Mouse (Mus musculus) urinary bladder, adult 2 months (tissue): ENCODE measurements around the gene Vps25. TPM values are rescaled to one million over a fixed set of nuclear protein-coding genes. Genes with fewer than 3 reads are reported as not detected.

Experiments used
- DNase-seq: peaks from one replicate; pipeline ENCODE4 v3.0.0; 2022; ENCODE audit warnings: low spot score
- polyA plus RNA-seq: library from polyadenylated mRNA; depleted of rRNA; stranded (reverse); fragments of >200 nt; gene quantifications from 2 replicates; pipeline ENCODE4 v1.2.3, GENCODE M21; 2012; rRNA removed

Gene Vps25
- polyA plus RNA-seq, 1 experiment = 73.3 TPM

DNA sequence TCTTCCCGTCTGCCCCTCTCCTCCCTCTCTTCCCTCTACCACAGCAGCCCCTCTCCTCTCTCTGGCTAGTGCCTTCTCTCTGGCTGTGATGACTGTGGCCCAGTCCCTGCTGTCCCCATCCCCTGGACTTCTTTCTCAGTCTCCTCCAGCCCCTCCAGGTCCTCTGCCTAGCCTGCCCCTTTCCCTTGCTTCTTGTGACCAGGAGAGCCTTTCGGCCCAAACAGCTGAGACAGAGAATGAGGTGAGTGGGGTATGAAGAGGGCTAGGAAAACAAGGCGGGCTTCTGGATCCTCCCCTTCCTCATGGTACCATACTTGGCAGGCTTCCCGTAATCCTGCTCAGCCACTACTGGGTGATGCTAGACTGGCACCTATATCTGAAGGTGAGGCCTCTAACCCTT lies 21.8 kb downstream of the Vps25 start:
- no peak for DNase-seq

DNA sequence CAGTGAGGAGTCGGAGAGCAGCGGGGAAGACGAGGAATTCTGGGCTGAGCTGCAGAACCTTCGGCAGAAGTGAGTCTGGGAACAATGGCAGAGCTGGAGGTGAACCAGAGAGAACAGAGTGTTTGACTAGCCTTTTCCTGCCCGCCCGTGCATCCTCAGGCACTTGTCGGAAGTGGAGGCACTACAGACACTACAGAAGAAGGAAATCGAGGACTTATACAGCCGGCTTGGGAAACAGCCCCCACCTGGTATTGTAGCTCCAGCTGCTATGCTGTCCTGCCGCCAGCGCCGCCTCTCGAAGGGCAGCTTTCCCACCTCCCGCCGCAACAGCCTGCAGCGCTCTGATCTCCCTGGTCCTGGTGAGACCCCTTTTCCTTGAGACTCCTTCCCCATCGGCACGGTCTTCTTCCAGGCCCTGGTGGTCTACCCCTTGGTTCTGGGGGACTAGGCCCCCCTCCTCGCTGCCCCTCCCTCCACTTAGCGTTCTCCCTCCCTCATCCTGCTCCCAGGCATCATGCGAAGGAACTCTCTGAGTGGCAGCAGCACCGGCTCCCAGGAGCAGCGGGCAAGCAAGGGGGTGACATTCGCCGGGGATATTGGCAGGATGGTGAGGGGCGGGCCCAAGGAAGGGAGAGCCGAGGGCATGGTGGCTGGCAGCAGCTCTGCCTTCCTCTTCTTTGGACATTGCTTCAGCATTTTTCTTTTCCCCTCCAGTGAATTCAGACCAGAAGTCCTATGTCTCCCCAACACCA lies 23.0 kb downstream of the Vps25 start:
- DNase-seq = no peak

DNA sequence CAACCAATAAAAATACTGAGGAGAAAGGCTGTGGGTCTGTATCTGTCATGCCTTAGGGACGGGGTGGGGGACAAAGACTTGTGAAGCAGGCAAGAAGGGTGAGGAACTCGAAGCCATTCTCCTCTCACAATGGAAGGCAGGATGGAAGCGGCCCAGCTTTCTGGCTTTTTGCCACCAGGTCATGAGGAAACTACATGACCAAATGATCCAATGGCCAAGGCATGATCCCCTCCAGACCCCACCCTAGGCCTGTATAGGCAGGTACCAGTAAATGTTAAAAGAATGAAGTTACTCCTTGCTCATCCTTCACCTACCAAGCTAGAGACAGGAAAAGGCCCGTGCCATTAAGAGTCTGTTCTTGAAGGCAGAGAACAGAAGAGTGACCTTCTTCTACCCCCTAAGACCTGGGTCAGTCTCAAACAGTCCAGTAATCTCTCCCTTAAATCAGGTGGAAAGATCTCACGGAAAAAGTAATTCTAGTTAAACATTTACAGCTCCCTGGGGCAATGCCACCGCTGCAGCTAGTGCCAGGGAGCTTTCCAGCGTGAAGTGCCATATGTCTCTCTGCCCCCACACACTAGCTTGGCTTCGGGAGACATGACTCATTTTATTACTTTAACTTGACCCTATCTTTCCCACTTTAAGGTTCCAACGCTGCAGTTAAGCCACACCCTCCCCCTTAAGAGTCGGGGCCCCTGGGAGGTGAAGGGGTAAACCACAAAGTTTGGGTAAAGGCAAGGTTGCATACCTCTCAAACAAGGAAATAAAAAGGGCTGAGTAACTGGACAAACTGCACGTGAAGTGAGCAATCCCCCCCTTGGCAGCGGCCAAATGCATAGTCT lies 24.1 kb downstream of the Vps25 start:
- no peak for DNase-seq

DNA sequence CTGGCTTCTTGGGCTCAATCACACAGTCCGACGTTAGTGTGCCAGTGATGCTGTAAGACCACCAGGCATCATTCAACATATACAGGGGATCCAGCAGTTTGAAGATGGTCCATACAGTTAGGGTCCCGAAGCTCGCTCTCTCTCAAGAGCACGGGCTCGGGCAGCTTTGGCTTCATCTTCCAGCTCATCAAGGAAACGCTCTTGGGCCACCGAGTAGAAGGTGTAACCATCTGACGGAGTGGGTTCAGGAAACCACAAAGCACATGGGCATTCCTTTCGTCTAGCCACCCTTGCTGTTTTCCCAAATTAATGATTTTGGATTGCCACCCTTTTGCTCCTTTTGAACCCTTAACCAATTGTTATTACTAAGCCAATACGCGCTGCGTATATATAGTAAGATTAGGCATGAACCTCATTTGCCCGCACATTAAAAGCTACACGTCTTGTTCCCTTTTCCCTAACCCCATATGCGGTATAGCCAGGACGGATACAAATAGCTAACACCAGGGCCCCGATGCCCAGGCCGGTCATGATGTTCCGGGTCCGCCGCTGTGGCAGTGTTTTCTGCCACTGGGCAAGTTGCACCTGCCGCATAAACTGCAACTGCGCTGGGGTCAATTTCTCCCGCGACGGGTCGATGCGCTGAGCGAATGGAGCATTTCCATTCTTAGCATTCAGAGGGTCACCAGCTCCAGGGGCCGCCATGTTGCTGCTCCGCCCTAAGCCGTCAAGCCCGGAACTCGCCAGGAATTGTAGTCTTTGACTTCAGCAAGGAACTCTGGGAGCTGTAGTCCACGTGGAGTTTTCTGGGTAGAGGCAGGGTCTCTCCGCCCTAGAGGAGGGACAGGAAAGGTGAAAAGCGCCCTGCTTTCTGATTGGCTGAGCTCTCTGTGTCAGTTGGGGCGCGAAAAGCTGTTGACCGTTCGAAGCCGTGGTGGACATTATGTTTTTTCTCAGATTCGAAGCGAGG lies 25.0 kb downstream of the Vps25 start, which contains the start of the genes Cntd1 and Coa3:
Cntd1 (plus strand) TSS at position 790 of the 970 bp plus-strand sequence.
Coa3 (minus strand) TSS at position 892 of the 970 bp plus-strand sequence.
- peak; percentile 66 for DNase-seq

DNA sequence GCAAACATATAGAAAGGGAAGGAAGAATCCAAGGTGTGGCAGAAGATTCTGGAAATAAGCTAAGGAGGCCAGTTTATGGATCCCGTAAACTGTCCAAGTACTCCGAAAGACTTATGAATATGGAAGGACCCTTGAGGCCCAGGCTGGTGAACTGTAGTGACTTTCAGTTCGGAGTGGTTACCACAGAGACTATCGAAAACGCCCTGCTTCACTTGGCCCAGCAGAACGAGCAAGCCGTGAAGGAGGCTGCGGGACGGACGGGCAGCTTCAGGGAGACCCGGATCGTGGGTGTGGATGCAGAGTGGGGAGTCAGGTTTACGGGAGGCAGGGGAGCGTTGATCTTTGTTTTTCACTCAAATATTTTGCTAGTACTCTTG lies 25.7 kb downstream of the Vps25 start:
- no peak for DNase-seq

DNA sequence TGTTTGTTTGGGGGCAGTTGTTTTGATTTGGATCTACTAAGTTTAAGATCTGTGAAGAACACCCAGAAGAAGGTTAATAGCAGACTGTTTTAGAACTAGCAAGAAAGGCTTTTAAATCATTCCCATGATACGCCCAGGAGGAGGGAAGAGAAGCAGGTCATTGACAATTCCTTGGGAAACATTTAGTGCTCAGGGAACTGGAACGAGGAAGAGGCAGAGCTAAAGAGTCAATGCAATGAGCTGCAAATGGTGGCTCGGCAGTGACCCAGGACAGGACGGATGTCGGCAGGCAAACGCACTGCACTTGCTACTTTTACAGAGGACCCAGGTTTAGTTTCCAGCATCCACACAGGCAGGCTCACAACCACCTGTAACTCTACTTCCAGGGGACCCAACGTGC lies 27.3 kb downstream of the Vps25 start:
- no peak for DNase-seq

DNA sequence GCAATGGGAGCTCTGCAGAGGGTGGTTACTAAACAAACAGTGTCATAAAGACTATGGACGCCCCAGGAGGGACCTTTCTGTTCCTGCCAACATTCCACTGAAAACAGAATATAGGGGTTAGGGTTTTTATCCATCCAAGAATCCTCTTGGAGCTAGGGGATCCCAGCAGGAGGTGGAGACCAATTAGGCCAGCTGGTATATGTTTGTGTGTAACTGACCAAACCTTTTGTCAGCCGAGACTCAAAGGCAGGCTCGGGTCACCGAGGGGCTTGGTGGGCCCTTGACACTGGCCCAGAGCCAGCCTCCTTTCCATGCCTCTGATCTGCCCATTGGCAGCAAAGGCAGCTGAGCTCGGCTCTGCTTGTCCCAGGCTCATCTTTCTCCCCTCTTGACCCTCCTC lies 29.4 kb downstream of the Vps25 start:
- no peak for DNase-seq

DNA sequence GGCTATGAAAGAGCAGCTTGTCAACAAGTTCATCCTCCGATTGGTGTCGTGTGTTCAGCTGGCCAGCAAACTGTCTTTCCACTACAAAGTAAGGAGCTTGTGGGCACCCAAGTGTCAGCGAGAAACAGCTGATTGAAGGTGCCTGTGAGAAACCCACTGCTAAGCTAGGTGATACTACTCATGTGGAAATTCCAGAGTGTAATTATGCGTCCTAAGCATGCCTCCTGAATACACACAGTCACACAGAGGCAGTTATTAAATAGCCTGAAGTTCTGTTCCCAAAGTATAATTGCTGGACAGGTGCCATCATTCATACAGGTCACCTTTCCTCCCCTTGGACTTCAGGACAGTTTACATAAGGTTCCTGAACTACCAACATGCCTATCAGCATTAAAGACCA lies 30.3 kb downstream of the Vps25 start:
- no peak for DNase-seq

DNA sequence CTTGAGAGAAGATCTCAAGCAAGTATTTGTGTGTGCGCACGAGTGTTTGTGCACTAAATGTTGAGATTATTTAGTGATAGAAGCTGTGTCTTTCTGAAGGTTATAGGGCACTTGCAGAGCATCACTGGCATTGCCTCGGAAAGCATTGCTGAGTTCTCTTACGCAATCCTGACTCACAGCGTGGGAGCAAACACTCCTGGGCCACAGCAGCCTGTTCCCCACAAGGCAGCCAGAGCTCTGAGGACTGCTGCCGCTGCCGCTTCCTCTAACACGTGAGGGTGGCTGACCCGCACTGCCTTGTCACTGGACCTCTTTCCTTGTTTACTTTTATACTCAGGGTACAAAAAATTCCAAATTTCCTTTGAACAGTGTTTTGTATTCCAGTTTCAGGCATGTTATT lies 33.8 kb downstream of the Vps25 start:
- no peak for DNase-seq

DNA sequence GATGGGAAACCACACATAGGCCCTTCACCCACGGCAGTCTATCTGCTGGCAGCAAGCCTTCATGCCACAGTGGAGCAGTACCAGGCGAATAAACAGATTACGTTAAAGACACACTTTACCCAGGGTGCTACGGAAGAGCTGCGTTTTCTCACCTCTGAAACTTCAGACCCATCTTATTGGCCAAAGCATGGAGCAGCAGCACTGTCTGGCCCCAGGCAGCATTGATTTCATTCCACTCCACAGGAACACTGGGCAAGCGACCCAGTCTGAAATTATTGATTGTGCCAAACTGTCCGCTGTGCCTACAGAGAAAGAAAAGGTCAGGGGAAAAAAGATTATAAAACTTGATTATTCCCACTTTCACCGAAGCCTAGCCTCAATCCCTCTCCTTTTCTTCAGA lies 37.7 kb downstream of the Vps25 start:
- DNase-seq = no peak

DNA sequence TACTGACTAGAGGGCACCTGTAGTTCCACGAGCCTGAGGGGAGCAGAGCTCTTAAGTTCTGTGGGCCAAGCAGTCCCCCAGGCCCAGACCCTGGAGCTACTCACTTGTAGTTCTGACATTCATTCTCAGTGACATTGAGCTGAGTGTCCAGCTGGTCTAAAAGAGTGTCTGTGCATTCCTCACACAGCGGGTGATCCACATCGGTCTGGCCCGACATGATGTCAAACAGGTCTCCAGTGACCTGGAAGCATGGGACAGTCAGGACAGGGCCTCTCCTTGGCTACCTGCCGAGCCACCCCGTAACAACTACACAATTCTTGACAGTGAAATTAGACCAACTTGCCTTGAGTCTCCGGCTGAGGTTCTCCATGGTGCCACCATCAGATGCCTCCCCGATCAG lies 41.7 kb downstream of the Vps25 start:
- no peak for DNase-seq

DNA sequence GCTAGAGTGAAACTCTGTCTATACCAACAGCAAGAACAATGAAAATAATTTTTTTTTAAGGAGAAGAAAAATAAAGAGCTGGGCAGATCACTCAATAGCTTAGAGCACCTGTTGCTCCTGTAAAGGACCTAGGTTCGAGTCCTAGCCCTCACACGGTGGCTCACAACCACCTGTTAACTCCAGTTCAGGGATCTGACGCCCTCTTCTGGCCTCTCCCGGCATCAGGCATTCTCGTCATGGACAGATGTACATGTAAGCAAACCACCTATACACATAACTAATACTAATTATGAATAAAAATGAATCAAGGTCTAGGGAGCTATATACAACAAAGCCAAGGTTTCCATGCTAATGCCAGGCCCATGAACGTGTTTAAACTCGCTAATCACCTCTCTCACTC lies 47.4 kb downstream of the Vps25 start:
- no peak for DNase-seq

DNA sequence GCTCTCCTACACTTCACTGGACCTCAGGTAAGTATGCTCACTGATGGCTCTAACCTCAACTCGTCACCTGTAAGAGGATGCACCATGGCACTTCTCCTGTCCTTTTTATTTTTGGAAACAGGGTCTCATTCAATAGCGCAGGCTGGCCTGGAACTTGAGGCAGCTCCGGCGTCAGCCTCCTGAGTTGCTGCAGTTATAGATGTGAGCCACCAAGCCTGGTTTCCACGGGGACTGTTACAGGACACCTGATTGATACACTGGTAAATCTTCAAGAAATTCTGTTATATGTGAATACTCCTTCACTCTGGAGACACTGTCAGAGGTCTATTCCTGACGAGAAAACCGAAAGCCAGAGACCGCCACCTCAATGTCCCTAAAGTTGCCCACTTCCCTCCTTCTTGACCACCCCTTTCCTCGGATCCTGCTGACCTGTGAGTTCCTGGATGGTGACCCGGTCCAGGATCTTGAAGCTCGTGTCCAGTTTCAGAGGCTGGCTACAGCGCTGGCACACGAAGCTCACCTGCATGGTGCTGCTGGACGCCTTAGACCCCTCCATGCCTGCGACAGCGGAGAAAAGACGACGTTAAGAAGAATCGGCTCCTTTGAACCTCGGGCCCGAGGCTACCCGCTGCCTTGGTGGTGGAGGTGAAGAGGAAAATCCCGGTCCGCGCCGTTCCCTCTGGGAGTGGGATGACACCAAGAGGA lies 47.9 kb downstream of the Vps25 start:
- DNase-seq = no peak

DNA sequence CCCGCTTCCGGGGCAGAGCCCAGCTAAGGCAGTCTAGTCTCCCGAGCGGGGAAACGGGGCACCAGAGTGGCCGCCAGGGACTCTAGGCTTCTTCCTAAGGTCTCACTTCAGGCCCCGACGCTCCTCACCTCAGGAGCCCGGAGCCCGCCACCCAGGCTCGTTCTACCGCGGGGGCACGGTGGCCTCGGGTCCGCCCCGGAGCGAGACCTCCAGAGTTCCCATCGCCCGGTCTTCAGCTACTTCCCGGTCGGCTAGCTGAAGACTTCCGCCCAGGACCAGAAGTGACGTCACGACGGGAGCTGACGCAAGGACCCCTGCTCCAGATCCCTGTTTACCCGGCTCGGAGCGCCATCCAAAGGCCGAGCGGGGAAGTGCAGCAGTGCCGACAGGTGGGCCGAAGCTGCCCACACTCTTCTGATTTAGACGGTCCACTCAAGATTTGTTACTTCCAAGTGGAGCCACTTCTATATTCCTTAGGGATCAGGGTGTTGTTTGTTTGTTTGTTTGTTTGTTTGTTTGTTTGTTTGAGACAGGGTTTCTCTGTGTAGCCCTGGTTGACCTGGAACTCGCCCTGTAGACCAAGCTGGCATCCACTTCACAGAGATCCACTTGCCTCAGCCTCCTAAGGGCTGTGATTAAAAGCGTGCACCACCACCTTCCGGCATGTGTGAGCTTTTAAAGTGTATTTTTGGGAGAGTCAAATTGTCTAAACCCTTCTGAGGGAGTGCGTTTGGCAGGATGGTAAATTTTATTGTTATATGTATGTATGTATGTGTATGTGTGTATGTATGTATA lies 48.7 kb downstream of the Vps25 start, which contains the start of gene Becn1:
Becn1 (minus strand) TSS at position 283 of the 795 bp plus-strand sequence.
- peak; percentile 92 for DNase-seq

DNA sequence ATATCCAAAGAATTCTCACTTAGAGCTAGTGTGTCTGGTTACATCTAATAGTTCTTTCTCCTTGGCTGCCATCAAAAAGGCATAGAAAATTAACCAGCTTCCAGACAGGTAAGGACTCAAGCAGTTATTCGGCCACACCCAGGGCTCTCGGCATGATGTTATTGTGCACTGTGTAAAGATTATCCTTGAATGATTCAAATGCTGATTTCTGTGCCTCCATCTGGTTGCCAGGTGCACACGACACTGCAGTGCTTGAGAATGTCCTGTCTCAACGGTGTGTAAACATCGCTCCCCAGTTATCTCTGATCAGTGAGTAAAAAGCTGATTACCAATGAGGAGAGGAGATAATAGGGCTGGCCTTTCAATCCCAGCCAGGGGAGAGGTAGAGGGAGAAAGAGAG lies 54.2 kb downstream of the Vps25 start:
- DNase-seq = no peak

Other genes starting within 250 kb of the Vps25 start
- 66.9 and 74.1 TPM in 2 replicates for gene Atp6v0a1, start 244.3 kb upstream of the Vps25 start, polyA plus RNA-seq
- 27.2 and 29.0 TPM in 2 replicates for gene Naglu, start 183.7 kb upstream of the Vps25 start, polyA plus RNA-seq
- 0.56 and 0.57 TPM in 2 replicates for gene Hsd17b1, start 175.3 kb upstream of the Vps25 start, polyA plus RNA-seq
- 25.8 and 38.8 TPM in 2 replicates for gene Coasy, start 171.1 kb upstream of the Vps25 start, polyA plus RNA-seq
- gene Mlx, start 166.4 kb upstream of the Vps25 start, polyA plus RNA-seq = 34.1 and 38.0 TPM in 2 replicates
- 7.1 and 7.9 TPM in 2 replicates for gene Psmc3ip, start 158.3 kb upstream of the Vps25 start, polyA plus RNA-seq
- gene Retreg3, start 133.8 kb upstream of the Vps25 start, polyA plus RNA-seq = 66.2 and 67.3 TPM in 2 replicates
- 4.3 and 11.0 TPM in 2 replicates for gene Tubg1, start 133.8 kb upstream of the Vps25 start, polyA plus RNA-seq
- gene Tubg2, start 97.8 kb upstream of the Vps25 start, polyA plus RNA-seq = 3.3 and 5.0 TPM in 2 replicates
- gene Cntnap1, start 83.2 kb upstream of the Vps25 start, polyA plus RNA-seq = 4.2 and 5.8 TPM in 2 replicates
- gene Plekhh3, start 82.4 kb upstream of the Vps25 start, polyA plus RNA-seq = 33.9 and 35.6 TPM in 2 replicates
- gene Ccr10, start 78.3 kb upstream of the Vps25 start, polyA plus RNA-seq = 0.19 and 0.21 TPM in 2 replicates
- 45.0 and 45.7 TPM in 2 replicates for gene Ezh1, start 27.2 kb upstream of the Vps25 start, polyA plus RNA-seq
- 79.5 and 82.0 TPM in 2 replicates for gene Ramp2, start 7.7 kb upstream of the Vps25 start, polyA plus RNA-seq
- gene Wnk4, start 6.9 kb downstream of the Vps25 start, polyA plus RNA-seq = 7.4 and 10.6 TPM in 2 replicates
- gene Cntd1, start 25.3 kb downstream of the Vps25 start, polyA plus RNA-seq = 1.4 and 1.5 TPM in 2 replicates
- 155 and 156 TPM in 2 replicates for gene Coa3, start 25.4 kb downstream of the Vps25 start, polyA plus RNA-seq
- gene Becn1, start 48.6 kb downstream of the Vps25 start, polyA plus RNA-seq = 147 and 154 TPM in 2 replicates
- gene Psme3, start 62.5 kb downstream of the Vps25 start, polyA plus RNA-seq = 60.6 and 68.7 TPM in 2 replicates
- 3.8 and 4.8 TPM in 2 replicates for gene Aoc2, start 71.4 kb downstream of the Vps25 start, polyA plus RNA-seq
- gene Aoc3, start 76.9 kb downstream of the Vps25 start, polyA plus RNA-seq = 59.2 and 75.5 TPM in 2 replicates
- not detected in 2 replicates for gene G6pc, start 113.9 kb downstream of the Vps25 start, polyA plus RNA-seq
- gene Aarsd1, start 163.9 kb downstream of the Vps25 start, polyA plus RNA-seq = 26.1 and 27.7 TPM in 2 replicates
- 0.95 and 1.0 TPM in 2 replicates for gene Gm27029, start 171.1 kb downstream of the Vps25 start, polyA plus RNA-seq
- gene Rundc1, start 171.4 kb downstream of the Vps25 start, polyA plus RNA-seq = 22.1 and 22.9 TPM in 2 replicates
- gene Ptges3l, start 171.6 kb downstream of the Vps25 start, polyA plus RNA-seq = 21.1 and 28.2 TPM in 2 replicates
- 932 and 1,046 TPM in 2 replicates for gene Rpl27, start 188.6 kb downstream of the Vps25 start, polyA plus RNA-seq
- 66.6 and 79.9 TPM in 2 replicates for gene Ifi35, start 194.7 kb downstream of the Vps25 start, polyA plus RNA-seq
- 19.2 TPM in 2 replicates for gene Rnd2, start 211.3 kb downstream of the Vps25 start, polyA plus RNA-seq
- 172 and 197 TPM in 2 replicates for gene Vat1, start 212.5 kb downstream of the Vps25 start, polyA plus RNA-seq